Mouse (Mus musculus) liver, embryonic 12.5 days (tissue): ENCODE data around the gene Gpatch8. TPM values are rescaled to one million over a fixed set of nuclear protein-coding genes. Genes with fewer than 3 reads are reported as not detected.

ENCODE experiments used
- ATAC-seq: fragments of 200-750 bp; cut with Nextera tagmentation; 2 replicates; pipeline ENCODE4 v1.8.0; 2017; ENCODE audit warnings: moderate number of reproducible peaks, mild to moderate bottlenecking, moderate library complexity
- H3K27ac ChIP-seq: fragments of 300-500 bp; sonication (generic); 2 replicates; pipeline ENCODE4 v1.5.1; 2016; ENCODE audit warnings: mild to moderate bottlenecking
- H3K27me3 ChIP-seq: fragments of 300-500 bp; sonication (generic); replicated peaks from 2 replicates; pipeline ENCODE4 v1.6.1; 2016; ENCODE audit warnings: mild to moderate bottlenecking, moderate library complexity
- H3K36me3 ChIP-seq: fragments of 300-500 bp; sonication (generic); 2 replicates; pipeline ENCODE4 v1.6.1; 2016; ENCODE audit warnings: mild to moderate bottlenecking, moderate library complexity
- H3K4me1 ChIP-seq: fragments of 300-500 bp; sonication (generic); 2 replicates; pipeline ENCODE4 v1.6.1; 2016
- H3K4me2 ChIP-seq: fragments of 300-500 bp; sonication (generic); 2 replicates; pipeline ENCODE4 v1.6.1; 2016; ENCODE audit warnings: mild to moderate bottlenecking, moderate library complexity
- H3K4me3 ChIP-seq: fragments of 300-500 bp; sonication (generic); 2 replicates; pipeline ENCODE4 v1.5.1; 2016; ENCODE audit warnings: mild to moderate bottlenecking, moderate library complexity
- H3K9ac ChIP-seq: fragments of 300-500 bp; sonication (generic); 2 replicates; pipeline ENCODE4 v1.6.1; 2016; ENCODE audit warnings: mild to moderate bottlenecking, moderate library complexity
- H3K9me3 ChIP-seq: fragments of 300-500 bp; sonication (generic); replicated peaks from 2 replicates; pipeline ENCODE4 v1.6.1; 2016; ENCODE audit warnings: mild to moderate bottlenecking, moderate library complexity
- WGBS: fragments of 180-500 bp; shearing (Covaris S2); methylation state at CpG from one replicate; pipeline ENCODE4 v1.1.7; 2016; ENCODE audit not compliant: insufficient replicate concordance; 5-methylcytosine and 5-hydroxymethylcytosine counted together
- polyA plus RNA-seq: library from polyadenylated mRNA; unstranded; fragments of >200 nt; fragmentation: Nextera tagmentation; extraction: Ambion mirVana; gene quantifications from 2 replicates; pipeline ENCODE4 v1.2.1, GENCODE M21; 2016

The Gpatch8 gene
- polyA plus RNA-seq, 1 experiment from 2014 or later: 26.5 TPM

DNA sequence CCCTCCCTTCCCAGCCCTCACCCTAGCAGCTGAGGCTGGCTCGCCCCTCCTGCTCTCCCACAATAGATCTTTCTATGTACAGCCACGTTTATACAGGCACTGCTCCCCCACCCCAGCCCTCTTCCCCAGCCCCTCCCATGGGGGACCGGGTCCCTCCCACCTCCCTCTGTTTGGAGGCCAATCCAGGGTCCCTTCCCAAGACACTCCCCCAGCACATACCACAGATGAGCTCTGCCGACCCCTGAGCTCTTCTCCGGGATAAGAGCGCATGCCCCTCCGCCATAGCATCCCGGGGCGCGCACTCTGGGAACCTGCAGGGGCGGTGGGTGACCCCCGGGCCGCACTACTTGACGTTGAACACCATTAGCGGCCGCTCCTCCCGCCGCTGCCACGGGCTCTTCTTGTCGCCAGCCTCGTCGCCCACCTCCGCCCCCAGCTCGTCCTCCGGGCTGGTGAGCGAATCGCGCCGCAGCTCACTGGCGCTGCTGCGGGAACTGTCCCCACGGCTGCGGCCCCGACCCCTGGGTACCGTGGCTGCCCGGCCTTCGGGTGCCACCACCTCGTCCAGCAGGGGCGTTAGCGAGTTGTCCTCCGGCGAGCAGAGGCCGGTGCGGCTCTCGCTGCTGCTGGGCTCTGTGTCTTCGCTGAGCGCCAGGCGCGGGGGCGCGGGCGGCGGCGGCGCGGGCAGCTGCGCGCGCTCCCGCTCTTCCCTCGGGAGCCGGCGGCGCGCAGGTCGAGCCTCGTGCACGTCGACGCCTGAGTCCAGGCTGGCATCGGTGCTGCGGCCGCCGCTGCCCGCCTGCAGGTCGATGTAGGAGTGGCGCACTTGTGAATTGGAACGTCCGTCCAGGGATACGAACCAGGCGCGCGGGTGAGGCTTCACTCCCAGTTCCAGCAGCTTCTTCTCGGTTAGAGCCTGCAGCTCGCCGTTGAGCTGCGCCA, 118.8 kb downstream of the Gpatch8 start:
- peak overlapping the region; percentile 88 for H3K4me2 ChIP-seq
- H3K4me1 ChIP-seq: peaks cover 24% of the 10 kb centered on the region
- H3K9ac ChIP-seq: peak overlapping the region; percentile 48
- no peaks in the 10 kb centered on the region for H3K9me3 ChIP-seq
- no peak overlapping the region for H3K27ac ChIP-seq
- peak overlapping the region; percentile 57 for H3K4me3 ChIP-seq
- peaks cover 15% of the 10 kb centered on the region for H3K36me3 ChIP-seq
- WGBS: 31% methylated on average over 87 of the region's 87 CpGs
- H3K27me3 ChIP-seq: peaks cover 72% of the 10 kb centered on the region
- ATAC-seq: no peak

DNA sequence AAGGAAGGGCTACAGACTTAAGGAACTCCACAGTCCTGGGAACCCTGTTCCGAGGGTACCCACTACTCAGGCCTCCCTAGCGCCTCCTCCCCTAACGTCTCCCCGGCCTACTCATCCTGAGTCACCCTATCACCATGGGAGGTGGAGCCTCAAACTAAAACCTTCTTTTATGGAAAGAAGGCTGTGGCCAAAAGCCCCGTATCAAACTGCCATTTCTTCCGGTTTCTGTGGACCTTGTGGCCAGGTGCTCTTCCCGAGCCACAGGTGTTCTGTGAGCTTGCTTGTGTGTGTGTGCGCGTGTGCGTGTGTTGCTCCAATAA, 119.8 kb downstream of the Gpatch8 start:
- H3K4me3 ChIP-seq: no peak overlapping the region
- no peak overlapping the region for H3K4me2 ChIP-seq
- no peaks in the 10 kb centered on the region for H3K9me3 ChIP-seq
- peaks cover 15% of the 10 kb centered on the region for H3K36me3 ChIP-seq
- peaks cover 32% of the 10 kb centered on the region for H3K4me1 ChIP-seq
- H3K27me3 ChIP-seq: peaks cover 68% of the 10 kb centered on the region
- ATAC-seq: no peak
- 83% methylated on average over 10 of the region's 10 CpGs for WGBS
- H3K27ac ChIP-seq: no peak overlapping the region
- no peak overlapping the region for H3K9ac ChIP-seq

DNA sequence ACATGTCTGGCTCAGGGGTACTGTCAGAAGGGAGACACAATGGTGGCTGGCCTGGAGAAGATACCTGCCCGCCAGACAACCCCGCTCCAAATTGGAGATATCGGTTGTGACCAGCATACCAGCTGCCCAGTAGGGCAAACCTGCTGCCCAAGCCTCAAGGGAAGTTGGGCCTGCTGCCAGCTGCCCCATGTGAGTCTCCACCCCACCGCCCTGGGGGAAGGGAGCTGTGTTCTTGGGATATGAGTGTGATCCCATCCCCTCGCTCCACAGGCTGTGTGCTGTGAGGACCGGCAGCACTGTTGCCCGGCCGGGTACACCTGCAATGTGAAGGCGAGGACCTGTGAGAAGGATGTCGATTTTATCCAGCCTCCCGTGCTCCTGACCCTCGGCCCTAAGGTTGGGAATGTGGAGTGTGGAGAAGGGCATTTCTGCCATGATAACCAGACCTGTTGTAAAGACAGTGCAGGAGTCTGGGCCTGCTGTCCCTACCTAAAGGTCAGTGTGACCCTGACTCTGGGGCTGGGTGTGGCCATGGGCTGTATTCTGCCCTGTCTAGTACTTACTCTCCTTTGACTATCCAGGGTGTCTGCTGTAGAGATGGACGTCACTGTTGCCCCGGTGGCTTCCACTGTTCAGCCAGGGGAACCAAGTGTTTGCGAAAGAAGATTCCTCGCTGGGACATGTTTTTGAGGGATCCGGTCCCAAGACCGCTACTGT, 120.3 kb downstream of the Gpatch8 start:
- Histone ChIP-seq H3K4me1 (peaks cover 37% of the 10 kb centered on the region), H3K9me3 (no peaks in the 10 kb centered on the region), H3K27me3 (peaks cover 68% of the 10 kb centered on the region), H3K4me3 (no peak overlapping the region), H3K36me3 (peaks cover 15% of the 10 kb centered on the region), H3K9ac (no peak overlapping the region), H3K4me2 (no peak overlapping the region), H3K27ac (no peak overlapping the region)
- ATAC-seq: no peak
- WGBS: 87% methylated on average over 18 of the region's 18 CpGs

DNA sequence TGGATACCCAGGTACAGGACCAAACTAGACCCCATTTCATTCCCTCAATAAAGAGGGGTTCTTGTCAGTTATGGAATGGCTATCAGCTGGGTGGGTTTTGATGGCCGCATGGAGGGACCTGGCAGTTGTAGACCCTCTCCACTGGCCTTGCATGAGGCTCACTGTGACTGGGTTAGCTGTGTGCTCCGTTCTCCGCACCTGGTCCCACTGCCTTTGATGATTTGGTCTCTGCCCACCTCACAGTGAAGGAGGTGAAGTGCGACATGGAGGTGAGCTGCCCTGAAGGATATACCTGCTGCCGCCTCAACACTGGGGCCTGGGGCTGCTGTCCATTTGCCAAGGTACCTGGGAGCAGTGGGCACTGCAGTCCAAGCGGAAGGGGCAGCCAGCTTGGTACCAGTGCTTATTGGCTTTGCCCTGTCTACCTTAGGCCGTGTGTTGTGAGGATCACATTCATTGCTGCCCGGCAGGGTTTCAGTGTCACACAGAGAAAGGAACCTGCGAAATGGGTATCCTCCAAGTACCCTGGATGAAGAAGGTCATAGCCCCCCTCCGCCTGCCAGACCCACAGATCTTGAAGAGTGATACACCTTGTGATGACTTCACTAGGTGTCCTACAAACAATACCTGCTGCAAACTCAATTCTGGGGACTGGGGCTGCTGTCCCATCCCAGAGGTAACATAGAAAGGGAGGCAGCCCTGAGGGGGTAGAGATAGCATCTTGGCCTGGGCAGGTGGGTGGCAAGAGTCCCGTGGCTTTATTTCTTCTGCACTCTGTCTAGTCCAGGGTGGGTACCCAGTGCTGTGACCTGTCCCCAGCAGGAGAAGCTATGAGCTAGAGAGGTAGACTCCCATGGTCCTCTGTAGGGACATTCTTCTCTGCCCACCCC, 121.1 kb downstream of the Gpatch8 start:
- 78% methylated on average over 11 of the region's 11 CpGs for WGBS
- no peak overlapping the region for H3K4me2 ChIP-seq
- H3K27me3 ChIP-seq: peaks cover 60% of the 10 kb centered on the region
- peaks cover 44% of the 10 kb centered on the region for H3K4me1 ChIP-seq
- peaks cover 15% of the 10 kb centered on the region for H3K36me3 ChIP-seq
- no peak overlapping the region for H3K4me3 ChIP-seq
- no peak for ATAC-seq
- no peak overlapping the region for H3K9ac ChIP-seq
- H3K9me3 ChIP-seq: no peaks in the 10 kb centered on the region
- H3K27ac ChIP-seq: no peak overlapping the region

DNA sequence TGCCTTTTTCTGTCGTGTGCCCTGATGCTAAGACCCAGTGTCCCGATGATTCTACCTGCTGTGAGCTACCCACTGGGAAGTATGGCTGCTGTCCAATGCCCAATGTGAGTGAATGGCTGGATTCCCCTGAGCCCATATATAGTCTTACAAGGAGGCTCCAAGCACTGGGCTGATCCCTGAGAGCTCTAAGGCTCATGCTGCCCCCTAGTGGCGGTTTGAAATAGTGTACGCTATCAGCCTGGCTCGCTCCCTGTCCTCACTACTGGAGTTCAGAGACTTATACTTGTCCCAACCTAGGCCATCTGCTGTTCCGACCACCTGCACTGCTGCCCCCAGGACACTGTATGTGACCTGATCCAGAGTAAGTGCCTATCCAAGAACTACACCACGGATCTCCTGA, 121.8 kb downstream of the Gpatch8 start:
- WGBS: 13% methylated on average over 7 of the region's 7 CpGs
- no peak overlapping the region for H3K4me3 ChIP-seq
- H3K4me1 ChIP-seq: peaks cover 51% of the 10 kb centered on the region
- H3K9me3 ChIP-seq: no peaks in the 10 kb centered on the region
- no peak overlapping the region for H3K4me2 ChIP-seq
- H3K9ac ChIP-seq: no peak overlapping the region
- peaks cover 15% of the 10 kb centered on the region for H3K36me3 ChIP-seq
- peak; percentile 50 for ATAC-seq
- peaks cover 55% of the 10 kb centered on the region for H3K27me3 ChIP-seq
- no peak overlapping the region for H3K27ac ChIP-seq

DNA sequence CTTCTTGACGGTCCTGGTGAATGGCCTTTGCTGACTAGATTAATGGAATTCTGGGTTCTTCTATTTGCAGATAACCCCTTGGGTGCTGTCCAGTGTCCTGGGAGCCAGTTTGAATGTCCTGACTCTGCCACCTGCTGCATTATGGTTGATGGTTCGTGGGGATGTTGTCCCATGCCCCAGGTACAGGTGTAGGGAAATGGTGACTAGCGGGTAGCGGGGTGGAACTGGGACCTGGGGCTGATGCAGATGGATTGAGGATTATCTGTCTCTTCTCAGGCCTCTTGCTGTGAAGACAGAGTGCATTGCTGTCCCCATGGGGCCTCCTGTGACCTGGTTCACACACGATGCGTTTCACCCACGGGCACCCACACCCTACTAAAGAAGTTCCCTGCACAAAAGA, 122.3 kb downstream of the Gpatch8 start:
- Histone ChIP-seq H3K4me3 (no peak overlapping the region), H3K27me3 (peaks cover 55% of the 10 kb centered on the region), H3K4me1 (peaks cover 56% of the 10 kb centered on the region), H3K4me2 (no peak overlapping the region), H3K36me3 (peaks cover 15% of the 10 kb centered on the region), H3K9ac (no peak overlapping the region), H3K9me3 (no peaks in the 10 kb centered on the region), H3K27ac (no peak overlapping the region)
- no peak for ATAC-seq
- WGBS: 85% methylated on average over 7 of the region's 7 CpGs

DNA sequence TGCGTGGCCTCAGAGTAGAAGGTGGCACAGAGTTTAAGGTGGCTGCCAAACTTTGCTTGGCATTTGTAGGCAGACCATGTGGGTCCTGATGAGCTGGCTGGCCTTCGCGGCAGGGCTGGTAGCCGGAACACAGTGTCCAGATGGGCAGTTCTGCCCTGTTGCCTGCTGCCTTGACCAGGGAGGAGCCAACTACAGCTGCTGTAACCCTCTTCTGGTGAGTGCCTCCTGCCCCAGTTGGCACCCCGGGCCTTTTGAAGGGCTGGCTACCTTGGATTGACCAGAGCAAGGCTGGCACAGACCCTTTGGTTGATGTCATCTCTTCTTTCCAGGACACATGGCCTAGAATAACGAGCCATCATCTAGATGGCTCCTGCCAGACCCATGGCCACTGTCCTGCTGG, 123.3 kb downstream of the Gpatch8 start:
- H3K27ac ChIP-seq: peak overlapping the region; percentile 21; the same call in 1 of the 2 replicates
- H3K9ac ChIP-seq: no peak overlapping the region
- peaks cover 49% of the 10 kb centered on the region for H3K4me1 ChIP-seq
- ATAC-seq: no peak
- H3K9me3 ChIP-seq: no peaks in the 10 kb centered on the region
- WGBS: 83% methylated on average over 6 of the region's 6 CpGs
- H3K36me3 ChIP-seq: peaks cover 15% of the 10 kb centered on the region
- H3K27me3 ChIP-seq: peaks cover 49% of the 10 kb centered on the region
- no peak overlapping the region for H3K4me3 ChIP-seq
- H3K4me2 ChIP-seq: peak overlapping the region; percentile 42; the same call in 1 of the 2 replicates

DNA sequence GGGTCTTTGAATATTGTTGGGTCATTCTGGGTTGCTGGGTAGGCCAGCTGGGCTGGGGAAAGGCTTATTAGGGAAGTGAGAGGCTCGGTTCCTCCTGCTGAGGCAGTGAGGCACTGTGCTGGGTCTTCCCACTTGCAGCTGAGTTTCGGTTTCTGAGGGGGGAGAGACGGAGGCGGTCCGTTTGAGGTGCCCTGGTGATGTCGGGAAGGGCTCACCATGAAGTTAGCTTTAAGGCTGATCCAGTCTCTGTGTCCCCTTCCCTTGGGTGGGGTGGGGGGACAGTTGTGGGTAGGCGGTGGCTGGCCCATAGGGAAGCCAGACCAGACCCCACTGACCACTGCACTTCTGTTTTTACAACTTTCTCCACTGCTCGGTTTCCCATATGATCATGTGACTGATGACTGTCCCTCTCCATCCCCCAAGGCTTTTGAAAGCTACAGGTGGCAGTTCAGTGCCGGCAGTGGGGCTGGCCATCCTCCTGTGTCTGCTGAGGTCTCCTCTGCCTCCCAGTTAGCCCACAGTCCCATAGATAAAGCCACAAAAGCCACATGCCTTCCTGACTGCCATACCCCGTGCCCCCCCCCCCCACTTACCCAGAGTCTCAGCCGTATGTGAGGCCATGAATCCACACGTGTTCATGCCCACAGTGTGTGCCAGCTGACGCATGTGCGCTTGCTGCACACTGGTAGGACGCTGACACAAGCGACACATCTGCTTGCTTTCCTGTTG, 123.9 kb downstream of the Gpatch8 start:
- Histone ChIP-seq H3K4me1 (peaks cover 43% of the 10 kb centered on the region), H3K27ac (peak overlapping the region; percentile 21), H3K4me2 (peak overlapping the region; percentile 42), H3K27me3 (peaks cover 43% of the 10 kb centered on the region), H3K4me3 (peak overlapping the region; percentile 21), H3K9me3 (no peaks in the 10 kb centered on the region), H3K9ac (no peak overlapping the region), H3K36me3 (peaks cover 15% of the 10 kb centered on the region)
- ATAC-seq: no peak
- 21% methylated on average over 16 of the region's 16 CpGs for WGBS

DNA sequence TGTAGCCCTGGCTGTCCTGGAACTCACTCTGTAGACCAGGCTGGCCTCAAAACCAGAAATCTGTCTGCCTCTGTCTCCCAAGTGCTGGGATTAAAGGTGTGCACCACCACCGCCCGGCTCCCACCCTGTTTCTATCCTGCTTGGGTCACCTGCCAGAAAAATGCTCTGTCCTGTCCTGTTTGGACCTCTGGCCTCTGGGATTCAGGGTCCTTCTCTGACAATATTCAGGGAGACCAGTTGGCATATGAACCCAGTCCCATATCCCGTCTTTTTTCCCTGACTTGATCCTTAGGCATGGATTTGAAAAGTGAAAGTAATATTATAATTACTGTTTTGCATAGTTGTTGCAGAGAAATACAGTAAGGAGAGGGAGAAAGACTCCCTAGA, 124.5 kb downstream of the Gpatch8 start:
- peaks cover 15% of the 10 kb centered on the region for H3K36me3 ChIP-seq
- H3K9me3 ChIP-seq: no peaks in the 10 kb centered on the region
- ATAC-seq: no peak
- H3K4me3 ChIP-seq: peak overlapping the region; percentile 21
- peak overlapping the region; percentile 42 for H3K4me2 ChIP-seq
- H3K27me3 ChIP-seq: peaks cover 37% of the 10 kb centered on the region
- no peak overlapping the region for H3K9ac ChIP-seq
- no peak overlapping the region; the same call in 1 of the 2 replicates for H3K27ac ChIP-seq
- H3K4me1 ChIP-seq: peaks cover 41% of the 10 kb centered on the region
- WGBS: 68% methylated on average over 3 of the region's 3 CpGs

DNA sequence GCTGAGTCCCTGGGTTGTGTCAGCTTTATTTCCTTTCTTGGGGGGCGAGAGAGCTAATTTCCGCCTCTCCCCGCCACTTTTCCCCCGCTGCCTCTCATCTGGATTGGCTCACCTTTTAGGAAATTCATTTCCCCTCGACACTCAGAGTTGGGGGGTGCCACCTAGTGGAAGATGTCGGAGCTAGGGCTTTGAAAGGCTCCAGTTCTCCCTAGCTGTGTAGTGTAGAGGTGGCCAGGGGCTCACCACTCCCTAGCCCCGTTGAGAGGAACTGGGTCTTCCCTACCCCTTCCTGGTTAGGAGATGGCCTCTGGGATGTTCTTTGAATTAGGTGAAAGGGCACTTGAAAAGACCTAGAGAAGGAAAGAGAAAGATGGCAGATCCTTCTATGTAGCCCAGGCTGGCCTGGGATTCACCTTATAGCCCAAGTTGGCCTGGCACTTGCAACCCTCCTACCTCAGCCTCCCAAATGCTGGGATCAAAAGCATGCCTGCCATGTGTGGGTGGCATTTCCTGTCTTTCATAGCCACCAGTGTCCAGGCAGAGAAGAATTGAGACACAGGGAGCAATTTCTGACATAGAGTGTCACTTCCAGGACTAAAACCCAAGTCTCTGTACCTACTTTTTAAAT, 125.1 kb downstream of the Gpatch8 start:
- Histone ChIP-seq H3K9me3 (no peaks in the 10 kb centered on the region), H3K9ac (peak overlapping the region; percentile 70), H3K4me2 (peak overlapping the region; percentile 89), H3K27me3 (peaks cover 32% of the 10 kb centered on the region), H3K27ac (peak overlapping the region; percentile 84), H3K4me3 (peak overlapping the region; percentile 71), H3K4me1 (peaks cover 41% of the 10 kb centered on the region), H3K36me3 (peaks cover 15% of the 10 kb centered on the region)
- WGBS: 1% methylated on average over 7 of the region's 7 CpGs
- ATAC-seq: peak; percentile 31; the same call in 1 of the 2 replicates
